Mouse (Mus musculus) testis, postnatal 14 days (tissue): ENCODE measurements around the gene Col1a1.
A peak's percentile ranks its signal among the peaks of the same experiment; 100 is the strongest.

ENCODE experiments used
- DNase-seq: peaks from one replicate; pipeline ENCODE4 v3.0.0; 2021; ENCODE audit warnings: low spot score

Gene Col1a1

GRCm38 (mm10) chr11:94936045-94936444 lies at the start of gene Col1a1:
Col1a1 (plus strand) TSS chr11:94936224.
- peak; percentile 74 for DNase-seq

GRCm38 (mm10) chr11:94891155-94891554 lies 44.9 kb upstream of the Col1a1 start:
- DNase-seq: no peak

GRCm38 (mm10) chr11:94896753-94897376 lies 39.2 kb upstream of the Col1a1 start:
- no peak for DNase-seq

GRCm38 (mm10) chr11:94901231-94901630 lies 34.8 kb upstream of the Col1a1 start:
- no peak for DNase-seq

- DNase-seq: no peak
These were observed 31.7 kb upstream of the Col1a1 start for GRCm38 (mm10) chr11:94904306-94904705.

GRCm38 (mm10) chr11:94910971-94911370 lies 25.1 kb upstream of the Col1a1 start:
- no peak for DNase-seq

GRCm38 (mm10) chr11:94912568-94912967 lies 23.5 kb upstream of the Col1a1 start:
- DNase-seq: no peak

- no peak for DNase-seq
These were observed 22.5 kb upstream of the Col1a1 start for GRCm38 (mm10) chr11:94913302-94914090.

- DNase-seq: no peak
These were observed 20.2 kb upstream of the Col1a1 start for GRCm38 (mm10) chr11:94915675-94916403.

- DNase-seq: no peak
These were observed 19.5 kb upstream of the Col1a1 start for GRCm38 (mm10) chr11:94916477-94916876.

GRCm38 (mm10) chr11:94917717-94918116 lies 18.3 kb upstream of the Col1a1 start:
- DNase-seq: no peak

GRCm38 (mm10) chr11:94920996-94921401 lies 15.0 kb upstream of the Col1a1 start:
- DNase-seq: no peak

GRCm38 (mm10) chr11:94924977-94925376 lies 11.0 kb upstream of the Col1a1 start:
- DNase-seq: no peak

GRCm38 (mm10) chr11:94926431-94926830 lies 9.6 kb upstream of the Col1a1 start:
- DNase-seq: no peak

GRCm38 (mm10) chr11:94927771-94928291 lies 8.2 kb upstream of the Col1a1 start:
- no peak for DNase-seq

- DNase-seq: peak; percentile 82
These were observed 7.2 kb upstream of the Col1a1 start for GRCm38 (mm10) chr11:94928820-94929219.

- no peak for DNase-seq
These were observed 6.4 kb upstream of the Col1a1 start for GRCm38 (mm10) chr11:94929599-94929998.

- no peak for DNase-seq
These were observed 5.9 kb upstream of the Col1a1 start for GRCm38 (mm10) chr11:94930151-94930550.

GRCm38 (mm10) chr11:94933584-94933983 lies 2.4 kb upstream of the Col1a1 start:
- no peak for DNase-seq

- DNase-seq: no peak
These were observed 1.5 kb upstream of the Col1a1 start for GRCm38 (mm10) chr11:94934526-94934925.

- DNase-seq: peak; percentile 81
These were observed 849 bp downstream of the Col1a1 start for GRCm38 (mm10) chr11:94936851-94937295.

GRCm38 (mm10) chr11:94937335-94937781 lies 1.3 kb downstream of the Col1a1 start:
- peak; percentile 71 for DNase-seq
